In the genomic region with DNA sequence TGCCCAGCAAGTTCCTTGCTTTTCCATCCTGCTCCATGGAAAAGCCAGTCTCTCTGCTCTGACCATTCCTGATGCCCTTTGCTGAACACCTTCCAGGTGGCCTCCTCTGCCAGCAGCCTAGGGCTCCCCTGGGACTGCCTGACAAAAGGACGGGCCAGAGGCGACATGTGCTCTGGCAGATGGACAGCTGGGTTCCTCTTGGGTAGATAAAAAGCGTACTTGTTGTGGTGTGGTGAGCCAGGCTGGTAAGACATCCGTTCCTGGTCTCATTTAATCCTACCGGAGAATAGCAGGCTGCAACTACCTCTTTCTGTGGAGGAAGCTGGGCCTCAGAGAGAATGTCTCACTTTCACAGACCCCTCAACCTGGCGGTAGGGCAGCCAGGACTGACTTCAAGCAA, we compare ENCODE assay signal across 13 mouse cellular contexts. TPM values are rescaled to one million over a fixed set of nuclear protein-coding genes. Genes with fewer than 3 reads are reported as not detected.
DNase-seq lines count a peak whose midpoint lies in the region; ATAC-seq and TF ChIP-seq lines count a peak whose summit lies in the region.
"Had no signal": no experiment of that assay in that cellular context is flagged by ENCODE, and none has a peak within 500 bp of the region (broad histone marks: within the 10 kb centered on the region; RNA-seq: fewer than 3 reads in every experiment).

No protein-coding gene starts in this region.

- no peak overlapping the region for H3K4me2 ChIP-seq in liver, embryonic 11.5 days
- no peak overlapping the region for H3K4me2 ChIP-seq in neural tube, embryonic 13.5 days

- no peak for TF ChIP-seq CTCF in gastrocnemius, adult 2 months (IDR thresholded peaks at IDR 0.05)

- no peak for ATAC-seq in liver, embryonic 11.5 days (replicated peaks; ENCODE audit: low FRiP score)
- ATAC-seq in neural tube, embryonic 13.5 days (ENCODE audit: low read depth): no peak

- H3K4me3 ChIP-seq in liver, embryonic 11.5 days (ENCODE audit: low read depth, low read length): no peak overlapping the region
- no peak overlapping the region for H3K4me3 ChIP-seq in limb, embryonic 10.5 days
- H3K4me3 ChIP-seq in neural tube, embryonic 13.5 days: no peak overlapping the region
- no peak overlapping the region for H3K4me3 ChIP-seq in gastrocnemius, adult 2 months

- WGBS in liver, embryonic 11.5 days: 26% methylated on average over 6 of the region's 6 CpGs
- WGBS in limb, embryonic 10.5 days: 55% methylated on average over 6 of the region's 6 CpGs
- 29% methylated on average over 6 of the region's 6 CpGs for WGBS in neural tube, embryonic 13.5 days

- no peaks in the 10 kb centered on the region for H3K9me3 ChIP-seq in liver, embryonic 11.5 days (ENCODE audit: control insufficient read depth, low read length)
- no peaks in the 10 kb centered on the region for H3K9me3 ChIP-seq in limb, embryonic 10.5 days (replicated peaks)
- H3K9me3 ChIP-seq in neural tube, embryonic 13.5 days: no peaks in the 10 kb centered on the region

- intact Hi-C loops in gastrocnemius, adult 2 months (cut with DNase I): no loop called here

- no peaks in the 10 kb centered on the region for H3K36me3 ChIP-seq in liver, embryonic 11.5 days (ENCODE audit: control insufficient read depth, insufficient read depth, low read length)
- no peaks in the 10 kb centered on the region for H3K36me3 ChIP-seq in limb, embryonic 10.5 days
- H3K36me3 ChIP-seq in neural tube, embryonic 13.5 days: no peaks in the 10 kb centered on the region

- H3K27me3 ChIP-seq in liver, embryonic 11.5 days (replicated peaks; ENCODE audit: control insufficient read depth, insufficient read depth, low read length): no peaks in the 10 kb centered on the region
- no peaks in the 10 kb centered on the region for H3K27me3 ChIP-seq in limb, embryonic 10.5 days (ENCODE audit: low read depth, poor library complexity, severe bottlenecking)
- H3K27me3 ChIP-seq in neural tube, embryonic 13.5 days: no peaks in the 10 kb centered on the region

- no peak overlapping the region for H3K9ac ChIP-seq in liver, embryonic 11.5 days (ENCODE audit: low read depth, low read length)
- H3K9ac ChIP-seq in neural tube, embryonic 13.5 days: 0 out of 2 replicates have a peak overlapping the region, but pooled peaks have one; percentile 22

- no peak overlapping the region; the same call in 1 of the 2 replicates for H3K27ac ChIP-seq in liver, embryonic 11.5 days (ENCODE audit: low read depth, low read length)
- H3K27ac ChIP-seq in limb, embryonic 10.5 days: peak overlapping the region; percentile 72
- peak overlapping the region; percentile 55 for H3K27ac ChIP-seq in neural tube, embryonic 13.5 days (replicated peaks)
- H3K27ac ChIP-seq in gastrocnemius, adult 2 months: no peak overlapping the region
- H3K27ac ChIP-seq: kidney, postnatal 0 days had no signal

- peak; percentile 42 for DNase-seq in liver, embryonic 11.5 days (ENCODE audit: low spot score)
- DNase-seq in liver: no peak
- DNase-seq in cerebellum, postnatal 10 days: peak; percentile 87 to 91
- no peak for DNase-seq in limb, embryonic 10.5 days (ENCODE audit: low spot score)
- DNase-seq in lung, postnatal 10 days: no peak
- no peak for DNase-seq in gastrocnemius, adult 2 months
- no peak for DNase-seq in testis, postnatal 10 days (ENCODE audit: low spot score)
- DNase-seq: right cerebral cortex, adult 18-20 months had no signal

- H3K4me1 ChIP-seq in liver, embryonic 11.5 days (replicated peaks; ENCODE audit: control insufficient read depth, insufficient read depth, low read length): peaks cover 3% of the 10 kb centered on the region
- H3K4me1 ChIP-seq in limb, embryonic 10.5 days: peaks cover 77% of the 10 kb centered on the region
- peaks cover 35% of the 10 kb centered on the region for H3K4me1 ChIP-seq in neural tube, embryonic 13.5 days (replicated peaks)

RNA-seq across cellular contexts. Expression of a gene that starts 0.6 kb away (rescaled TPM):
- not detected in 2 replicates for polyA plus RNA-seq in liver, embryonic 11.5 days (2014; fragmentation: Nextera tagmentation; extraction: Ambion mirVana)
- 0.11 TPM in 1 of 2 replicates, not detected in the other for polyA plus RNA-seq in limb, embryonic 10.5 days (2016; fragmentation: Nextera tagmentation; extraction: Ambion mirVana)
- polyA plus RNA-seq in neural tube, embryonic 13.5 days (2015; fragmentation: Nextera tagmentation; extraction: Ambion mirVana): not detected in 2 replicates
- not detected for total RNA-seq in gastrocnemius, adult 2 months (2021)
- total RNA-seq: left cerebral cortex, postnatal 14 days had no signal
- polyA plus RNA-seq: heart, postnatal 0 days; stomach, embryonic 16.5 days had no signal

RNA-seq across cellular contexts. Expression of a gene that starts 29.3 kb away (rescaled TPM):
- polyA plus RNA-seq in liver, embryonic 11.5 days (2014; fragmentation: Nextera tagmentation; extraction: Ambion mirVana): 5.7 and 5.9 TPM in 2 replicates
- 11.7 and 12.6 TPM in 2 replicates for polyA plus RNA-seq in limb, embryonic 10.5 days (2016; fragmentation: Nextera tagmentation; extraction: Ambion mirVana)
- 4.5 and 6.9 TPM in 2 replicates for polyA plus RNA-seq in neural tube, embryonic 13.5 days (2015; fragmentation: Nextera tagmentation; extraction: Ambion mirVana)
- total RNA-seq in gastrocnemius, adult 2 months (2021): 10 to 100 TPM; 16.3 to 20.1 TPM

RNA-seq across cellular contexts. Expression of a gene that starts 29.4 kb away (rescaled TPM):
- polyA plus RNA-seq in liver, embryonic 11.5 days (2014; fragmentation: Nextera tagmentation; extraction: Ambion mirVana): 122 and 128 TPM in 2 replicates
- polyA plus RNA-seq in limb, embryonic 10.5 days (2016; fragmentation: Nextera tagmentation; extraction: Ambion mirVana): 145 and 167 TPM in 2 replicates
- 76.9 and 80.9 TPM in 2 replicates for polyA plus RNA-seq in neural tube, embryonic 13.5 days (2015; fragmentation: Nextera tagmentation; extraction: Ambion mirVana)
- 10 to 100 TPM; 80.8 to 97.5 TPM for total RNA-seq in gastrocnemius, adult 2 months (2021)

Comparison
In these comparisons a context has a peak if more than half of its experiments do, and no peak if none do; other contexts are left out.
1. DNase-seq: peak in liver, embryonic 11.5 days (single experiment) and cerebellum, postnatal 10 days (2 of 2); none in liver (single experiment), limb, embryonic 10.5 days (single experiment), lung, postnatal 10 days (single experiment), gastrocnemius, adult 2 months (single experiment) and testis, postnatal 10 days (single experiment).
2. H3K27ac ChIP-seq: peak in limb, embryonic 10.5 days (single experiment) and neural tube, embryonic 13.5 days (single experiment); none in liver, embryonic 11.5 days (single experiment) and gastrocnemius, adult 2 months (single experiment).